Mouse (Mus musculus) spleen, postnatal 36 days (tissue): ENCODE measurements at regions not wholly inside any gene's neighbourhood (a gene's known extent, or its start where the extent isn't known, plus 50 kb on each side); places are given as distances from the start of the nearest gene placed in this dataset.

Source experiments
- DNase-seq, 2 experiments: peaks; one replicate each; pipeline ENCODE4 v3.0.0; 2022; ENCODE audit warnings: low spot score in 2 of 2, mixed read lengths in 1 of 2

- DNase-seq, result no peak
Measured at GRCm38 (mm10) chr2:133498186-133498571, 53.8 kb upstream of the Bmp2 start.

- no peak for DNase-seq
Measured at GRCm38 (mm10) chr2:133498717-133499143, 53.2 kb upstream of the Bmp2 start.

- DNase-seq, result no peak
Measured at GRCm38 (mm10) chr2:133499904-133500303, 52.1 kb upstream of the Bmp2 start.
